Mouse (Mus musculus) ES-Bruce4 (cell line): ENCODE data around the gene Pitpnb.

Source experiments
- CTCF ChIP-seq: IDR thresholded peaks from one replicate; pipeline ENCODE4 v1.8.1; 2011; ENCODE audit warnings: low read depth, low read length
- POLR2A ChIP-seq: IDR thresholded peaks from one replicate; pipeline ENCODE4 v1.8.1; 2011; ENCODE audit warnings: low read length; ENCODE audit not compliant: insufficient read depth

GRCm38 (mm10) chr5:111313833-111314232, 16.7 kb upstream of the Pitpnb start:
- TF ChIP-seq POLR2A, result no peak
- TF ChIP-seq CTCF, result no peak
